Mouse (Mus musculus): ENCODE measurements around the gene P2ry2. TPM values are rescaled to one million over a fixed set of nuclear protein-coding genes. Genes with fewer than 3 reads are reported as not detected.

P2ry2 gene
- polyA plus RNA-seq (2014; fragmentation: Nextera tagmentation; extraction: Ambion mirVana): 0.54 and 0.68 TPM in 2 replicates

- ATAC-seq (replicated peaks; ENCODE audit: insufficient number of reproducible peaks, low FRiP score, low TSS enrichment): no peak
- peak within 1 kb of the TSS; percentile 57 for H3K4me3 ChIP-seq (ENCODE audit: low read depth, low read length)
- H3K36me3 ChIP-seq (ENCODE audit: control insufficient read depth, insufficient read depth, low read length): no peaks in the 10 kb centered on the region
- H3K9me3 ChIP-seq (replicated peaks; ENCODE audit: control insufficient read depth, low read length): no peaks in the 10 kb centered on the region
- peaks cover 64% of the 10 kb centered on the region for H3K27me3 ChIP-seq (ENCODE audit: control insufficient read depth, insufficient read depth, low read length)
- H3K9ac ChIP-seq (ENCODE audit: low read depth, low read length): peak within 1 kb of the TSS; percentile 52
- H3K27ac ChIP-seq (ENCODE audit: low read depth, low read length): no peak within 1 kb of the TSS
- WGBS (ENCODE audit: insufficient replicate concordance): 57% methylated on average over 4 of the region's 4 CpGs
- peak within 1 kb of the TSS; percentile 98 for H3K4me2 ChIP-seq
- H3K4me1 ChIP-seq (ENCODE audit: control insufficient read depth, insufficient read depth, low read length): peaks cover 7% of the 10 kb centered on the region; the same call in 1 of the 2 replicates
Measured at GRCm38 (mm10) chr7:101012541-101012940, at the start of gene P2ry2. Gene P2ry2 (minus strand): TSS chr7:101012866.

GRCm38 (mm10) chr7:101062246-101062645, 49.6 kb upstream of the P2ry2 start:
- H3K36me3 ChIP-seq (ENCODE audit: control insufficient read depth, insufficient read depth, low read length): no peaks in the 10 kb centered on the region
- H3K27me3 ChIP-seq (ENCODE audit: control insufficient read depth, insufficient read depth, low read length): no peaks in the 10 kb centered on the region
- no peak for ATAC-seq (replicated peaks; ENCODE audit: insufficient number of reproducible peaks, low FRiP score, low TSS enrichment)
- H3K4me1 ChIP-seq (ENCODE audit: control insufficient read depth, insufficient read depth, low read length): no peaks in the 10 kb centered on the region
- no peaks in the 10 kb centered on the region for H3K9me3 ChIP-seq (replicated peaks; ENCODE audit: control insufficient read depth, low read length)
- WGBS (ENCODE audit: insufficient replicate concordance): 84% methylated on average over 6 of the region's 6 CpGs
- no peak overlapping the region for H3K4me3 ChIP-seq (ENCODE audit: low read depth, low read length)
- no peak overlapping the region for H3K4me2 ChIP-seq
- no peak overlapping the region for H3K27ac ChIP-seq (ENCODE audit: low read depth, low read length)
- no peak overlapping the region for H3K9ac ChIP-seq (ENCODE audit: low read depth, low read length)

GRCm38 (mm10) chr7:101061381-101061780, 48.7 kb upstream of the P2ry2 start:
- 0 out of 2 replicates have a peak, but pooled peaks have one; percentile 39 for ATAC-seq (replicated peaks; ENCODE audit: insufficient number of reproducible peaks, low FRiP score, low TSS enrichment)
- Histone ChIP-seq H3K27me3 (ENCODE audit: control insufficient read depth, insufficient read depth, low read length) (no peaks in the 10 kb centered on the region), H3K4me1 (ENCODE audit: control insufficient read depth, insufficient read depth, low read length) (no peaks in the 10 kb centered on the region), H3K9me3 (replicated peaks; ENCODE audit: control insufficient read depth, low read length) (no peaks in the 10 kb centered on the region), H3K4me3 (ENCODE audit: low read depth, low read length) (0 out of 2 replicates have a peak overlapping the region, but pooled peaks have one; percentile 10), H3K4me2 (peak overlapping the region; percentile 50), H3K9ac (ENCODE audit: low read depth, low read length) (no peak overlapping the region), H3K36me3 (ENCODE audit: control insufficient read depth, insufficient read depth, low read length) (no peaks in the 10 kb centered on the region), H3K27ac (ENCODE audit: low read depth, low read length) (no peak overlapping the region)
- WGBS (ENCODE audit: insufficient replicate concordance): 8% methylated on average over 17 of the region's 17 CpGs

- no peak overlapping the region for H3K27ac ChIP-seq (ENCODE audit: low read depth, low read length)
- H3K4me3 ChIP-seq (ENCODE audit: low read depth, low read length): no peak overlapping the region
- no peak for ATAC-seq (replicated peaks; ENCODE audit: insufficient number of reproducible peaks, low FRiP score, low TSS enrichment)
- no peaks in the 10 kb centered on the region for H3K36me3 ChIP-seq (ENCODE audit: control insufficient read depth, insufficient read depth, low read length)
- WGBS (ENCODE audit: insufficient replicate concordance): 58% methylated on average over 5 of the region's 5 CpGs
- no peaks in the 10 kb centered on the region for H3K9me3 ChIP-seq (replicated peaks; ENCODE audit: control insufficient read depth, low read length)
- no peaks in the 10 kb centered on the region for H3K4me1 ChIP-seq (ENCODE audit: control insufficient read depth, insufficient read depth, low read length)
- no peak overlapping the region for H3K4me2 ChIP-seq
- H3K9ac ChIP-seq (ENCODE audit: low read depth, low read length): no peak overlapping the region
- H3K27me3 ChIP-seq (ENCODE audit: control insufficient read depth, insufficient read depth, low read length): no peaks in the 10 kb centered on the region
Measured at GRCm38 (mm10) chr7:101060476-101060875, 47.8 kb upstream of the P2ry2 start.

- 92% methylated on average over 5 of the region's 5 CpGs for WGBS (ENCODE audit: insufficient replicate concordance)
- Histone ChIP-seq H3K4me3 (ENCODE audit: low read depth, low read length) (no peak overlapping the region), H3K4me1 (ENCODE audit: control insufficient read depth, insufficient read depth, low read length) (no peaks in the 10 kb centered on the region), H3K9me3 (replicated peaks; ENCODE audit: control insufficient read depth, low read length) (no peaks in the 10 kb centered on the region), H3K9ac (ENCODE audit: low read depth, low read length) (no peak overlapping the region), H3K36me3 (ENCODE audit: control insufficient read depth, insufficient read depth, low read length) (no peaks in the 10 kb centered on the region), H3K27ac (ENCODE audit: low read depth, low read length) (no peak overlapping the region), H3K27me3 (ENCODE audit: control insufficient read depth, insufficient read depth, low read length) (no peaks in the 10 kb centered on the region), H3K4me2 (no peak overlapping the region)
- no peak for ATAC-seq (replicated peaks; ENCODE audit: insufficient number of reproducible peaks, low FRiP score, low TSS enrichment)
Measured at GRCm38 (mm10) chr7:101059188-101059587, 46.5 kb upstream of the P2ry2 start.

- no peak overlapping the region for H3K9ac ChIP-seq (ENCODE audit: low read depth, low read length)
- H3K9me3 ChIP-seq (replicated peaks; ENCODE audit: control insufficient read depth, low read length): no peaks in the 10 kb centered on the region
- no peaks in the 10 kb centered on the region for H3K36me3 ChIP-seq (ENCODE audit: control insufficient read depth, insufficient read depth, low read length)
- no peak overlapping the region for H3K27ac ChIP-seq (ENCODE audit: low read depth, low read length)
- no peak overlapping the region for H3K4me3 ChIP-seq (ENCODE audit: low read depth, low read length)
- H3K4me1 ChIP-seq (ENCODE audit: control insufficient read depth, insufficient read depth, low read length): no peaks in the 10 kb centered on the region
- WGBS (ENCODE audit: insufficient replicate concordance): 72% methylated on average over 4 of the region's 4 CpGs
- H3K27me3 ChIP-seq (ENCODE audit: control insufficient read depth, insufficient read depth, low read length): no peaks in the 10 kb centered on the region
- H3K4me2 ChIP-seq: no peak overlapping the region
- ATAC-seq (replicated peaks; ENCODE audit: insufficient number of reproducible peaks, low FRiP score, low TSS enrichment): no peak
Measured at GRCm38 (mm10) chr7:101057309-101057708, 44.6 kb upstream of the P2ry2 start.

- WGBS (ENCODE audit: insufficient replicate concordance): 51% methylated on average over 2 of the region's 2 CpGs
Measured at GRCm38 (mm10) chr7:101053136-101053535, 40.5 kb upstream of the P2ry2 start.

GRCm38 (mm10) chr7:101051551-101052221, 39.0 kb upstream of the P2ry2 start:
- Histone ChIP-seq H3K4me1 (ENCODE audit: control insufficient read depth, insufficient read depth, low read length) (peaks cover 5% of the 10 kb centered on the region; the same call in 1 of the 2 replicates), H3K36me3 (ENCODE audit: control insufficient read depth, insufficient read depth, low read length) (no peaks in the 10 kb centered on the region), H3K9me3 (replicated peaks; ENCODE audit: control insufficient read depth, low read length) (no peaks in the 10 kb centered on the region), H3K4me2 (no peak overlapping the region), H3K27ac (ENCODE audit: low read depth, low read length) (no peak overlapping the region), H3K4me3 (ENCODE audit: low read depth, low read length) (no peak overlapping the region), H3K9ac (ENCODE audit: low read depth, low read length) (no peak overlapping the region), H3K27me3 (ENCODE audit: control insufficient read depth, insufficient read depth, low read length) (no peaks in the 10 kb centered on the region)
- ATAC-seq (replicated peaks; ENCODE audit: insufficient number of reproducible peaks, low FRiP score, low TSS enrichment): no peak
- 15% methylated on average over 11 of the region's 11 CpGs for WGBS (ENCODE audit: insufficient replicate concordance)

More at GRCm38 (mm10) chr7:101053136-101053535, 40.5 kb upstream of the P2ry2 start:
- ATAC-seq (replicated peaks; ENCODE audit: insufficient number of reproducible peaks, low FRiP score, low TSS enrichment): no peak
- Histone ChIP-seq H3K4me3 (ENCODE audit: low read depth, low read length) (no peak overlapping the region), H3K9me3 (replicated peaks; ENCODE audit: control insufficient read depth, low read length) (no peaks in the 10 kb centered on the region), H3K27ac (ENCODE audit: low read depth, low read length) (no peak overlapping the region), H3K4me2 (no peak overlapping the region), H3K4me1 (ENCODE audit: control insufficient read depth, insufficient read depth, low read length) (peaks cover 5% of the 10 kb centered on the region; the same call in 1 of the 2 replicates), H3K36me3 (ENCODE audit: control insufficient read depth, insufficient read depth, low read length) (no peaks in the 10 kb centered on the region), H3K9ac (ENCODE audit: low read depth, low read length) (no peak overlapping the region), H3K27me3 (ENCODE audit: control insufficient read depth, insufficient read depth, low read length) (no peaks in the 10 kb centered on the region)
